Mouse (Mus musculus) cortical plate, adult 2 months (tissue): Measurements from ENCODE around the gene Gal3st2b.
"Not testable (repeated sequence)": the region's sequence is repeated elsewhere in the genome, so short reads cannot be mapped to it uniquely, and the experiment has no call there.

ENCODE experiments used
- CTCF ChIP-seq: fragments of 200-500 bp; IDR thresholded peaks from 2 replicates; pipeline ENCODE4 v1.5.1; 2011; ENCODE audit warnings: mild to moderate bottlenecking, control low read depth, low read length; ENCODE audit not compliant: insufficient read depth; ENCODE audit errors: extremely low read depth
- POLR2A ChIP-seq: fragments of 200-500 bp; IDR thresholded peaks from 2 replicates; pipeline ENCODE4 v1.6.1; 2011; ENCODE audit warnings: mild to moderate bottlenecking, low read length, control low read depth; ENCODE audit not compliant: insufficient read depth; ENCODE audit errors: extremely low read depth

GRCm38 (mm10) chr1:93937807-93938206, 19.7 kb downstream of the Gal3st2b start:
- not testable (repeated sequence) for TF ChIP-seq CTCF, POLR2A
